Mouse (Mus musculus) cortical plate, adult 2 months (tissue): ENCODE data around the gene Txnrd3.

Experiments
- CTCF ChIP-seq: fragments of 200-500 bp; IDR thresholded peaks from 2 replicates; pipeline ENCODE4 v1.5.1; 2011; ENCODE audit warnings: mild to moderate bottlenecking, control low read depth, low read length; ENCODE audit not compliant: insufficient read depth; ENCODE audit errors: extremely low read depth
- POLR2A ChIP-seq: fragments of 200-500 bp; IDR thresholded peaks from 2 replicates; pipeline ENCODE4 v1.6.1; 2011; ENCODE audit warnings: mild to moderate bottlenecking, low read length, control low read depth; ENCODE audit not compliant: insufficient read depth; ENCODE audit errors: extremely low read depth

DNA sequence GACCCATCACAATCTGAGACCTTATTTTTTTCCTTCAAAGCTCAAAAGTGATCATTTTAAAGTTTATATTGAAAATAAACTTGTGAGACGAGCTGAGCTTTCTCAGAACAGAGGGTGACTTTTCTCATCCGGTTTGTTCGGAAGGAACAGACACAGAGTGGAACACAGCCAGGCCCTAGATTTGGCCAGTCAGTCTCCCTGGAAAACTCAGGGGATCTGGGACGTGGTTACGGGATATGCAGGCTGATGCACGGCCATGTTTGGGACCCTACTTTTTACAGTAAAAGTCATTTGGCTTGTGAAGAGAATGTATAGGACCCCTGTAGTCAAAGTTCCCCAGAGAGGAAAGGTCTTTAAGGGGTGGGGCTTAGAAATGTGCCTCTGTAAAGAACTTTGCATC, 15.1 kb downstream of the Txnrd3 start:
- TF ChIP-seq POLR2A (no peak), CTCF (no peak)
